Mouse (Mus musculus): ENCODE measurements around the gene Tpi1.

- TF ChIP-seq CTCF (IDR thresholded peaks at IDR 0.05; ENCODE audit: insufficient read depth, low read depth, low read length) (no peak), POLR2A (IDR thresholded peaks at IDR 0.05; ENCODE audit: insufficient read depth, low read depth, low read length) (no peak)
Observed at GRCm38 (mm10) chr6:124839805-124840204, 25.7 kb upstream of the Tpi1 start.

All from olfactory bulb, adult 2 months (tissue).